Mouse (Mus musculus): ENCODE results near the gene Pigc. TPM values are rescaled to one million over a fixed set of nuclear protein-coding genes. Genes with fewer than 3 reads are reported as not detected.
A peak's percentile ranks its signal among the peaks of the same experiment; 100 is the strongest.

The Pigc gene
- polyA plus RNA-seq, 1 experiment from 2014 or later = 25.8 TPM

- Histone ChIP-seq H3K4me3 (ENCODE audit: low read depth, low read length) (no peak overlapping the region), H3K27me3 (ENCODE audit: control insufficient read depth, insufficient read depth, low read length) (no peaks in the 10 kb centered on the region), H3K4me2 (no peak overlapping the region), H3K9me3 (replicated peaks; ENCODE audit: control insufficient read depth, low read length) (no peaks in the 10 kb centered on the region), H3K4me1 (ENCODE audit: control insufficient read depth, insufficient read depth, low read length) (no peaks in the 10 kb centered on the region), H3K36me3 (ENCODE audit: control insufficient read depth, insufficient read depth, low read length) (no peaks in the 10 kb centered on the region), H3K27ac (ENCODE audit: low read depth, low read length) (no peak overlapping the region), H3K9ac (ENCODE audit: low read depth, low read length) (no peak overlapping the region)
- ATAC-seq (replicated peaks; ENCODE audit: insufficient number of reproducible peaks, low FRiP score, low TSS enrichment) = no peak
- WGBS (ENCODE audit: insufficient replicate concordance) = 87% methylated on average over 10 of the region's 10 CpGs
Observed at GRCm38 (mm10) chr1:161931817-161932216, 37.2 kb upstream of the Pigc start.

DNA sequence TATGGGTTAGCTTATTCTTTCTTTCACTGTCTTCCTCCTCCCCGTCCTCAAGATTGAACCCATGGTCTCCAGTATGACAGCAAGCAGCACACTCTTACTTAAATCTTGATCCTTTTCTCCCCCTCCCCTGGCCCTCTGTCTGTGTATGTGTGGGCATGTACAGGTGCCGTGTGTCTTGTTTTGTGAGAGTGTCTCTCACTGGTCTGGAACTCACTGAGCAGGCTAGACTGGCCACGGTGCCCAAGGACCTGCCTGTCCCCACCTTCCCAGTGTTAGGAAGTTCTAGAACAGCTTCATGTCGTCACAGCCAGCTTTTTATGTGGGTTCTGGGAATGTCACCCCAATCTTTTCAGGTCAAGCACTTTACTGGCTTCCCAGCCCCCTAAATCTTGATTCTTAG is 36.7 kb upstream of the Pigc start:
- no peaks in the 10 kb centered on the region for H3K9me3 ChIP-seq (replicated peaks; ENCODE audit: control insufficient read depth, low read length)
- no peaks in the 10 kb centered on the region for H3K27me3 ChIP-seq (ENCODE audit: control insufficient read depth, insufficient read depth, low read length)
- H3K36me3 ChIP-seq (ENCODE audit: control insufficient read depth, insufficient read depth, low read length) = no peaks in the 10 kb centered on the region
- WGBS (ENCODE audit: insufficient replicate concordance) = 82% methylated on average over 4 of the region's 4 CpGs
- H3K9ac ChIP-seq (ENCODE audit: low read depth, low read length) = no peak overlapping the region
- no peak overlapping the region for H3K27ac ChIP-seq (ENCODE audit: low read depth, low read length)
- H3K4me1 ChIP-seq (ENCODE audit: control insufficient read depth, insufficient read depth, low read length) = no peaks in the 10 kb centered on the region
- ATAC-seq (replicated peaks; ENCODE audit: insufficient number of reproducible peaks, low FRiP score, low TSS enrichment) = no peak
- H3K4me3 ChIP-seq (ENCODE audit: low read depth, low read length) = no peak overlapping the region
- H3K4me2 ChIP-seq = no peak overlapping the region

DNA sequence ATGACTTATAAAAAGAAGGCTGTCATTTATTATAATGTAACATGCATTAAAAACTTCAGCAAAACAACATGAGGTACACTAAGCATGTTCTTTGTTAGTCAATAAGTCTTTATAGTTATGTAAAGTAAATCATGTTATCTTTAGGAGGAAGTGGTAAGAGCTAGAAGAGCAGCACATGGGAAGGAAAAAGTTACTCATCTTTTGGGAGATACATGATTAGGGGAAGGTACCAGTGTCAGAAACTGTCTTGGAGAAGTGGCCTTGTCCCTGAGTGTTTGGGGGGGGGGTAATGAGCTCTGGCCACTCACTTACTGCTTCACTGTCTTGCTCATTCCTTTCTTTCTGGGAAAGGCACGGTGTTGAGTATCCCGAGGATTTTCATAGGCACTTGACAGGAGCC is 26.9 kb upstream of the Pigc start:
- no peak overlapping the region for H3K4me2 ChIP-seq
- H3K9ac ChIP-seq (ENCODE audit: low read depth, low read length) = no peak overlapping the region
- no peaks in the 10 kb centered on the region for H3K27me3 ChIP-seq (ENCODE audit: control insufficient read depth, insufficient read depth, low read length)
- no peaks in the 10 kb centered on the region for H3K9me3 ChIP-seq (replicated peaks; ENCODE audit: control insufficient read depth, low read length)
- 82% methylated on average over 2 of the region's 2 CpGs for WGBS (ENCODE audit: insufficient replicate concordance)
- no peaks in the 10 kb centered on the region for H3K36me3 ChIP-seq (ENCODE audit: control insufficient read depth, insufficient read depth, low read length)
- H3K4me3 ChIP-seq (ENCODE audit: low read depth, low read length) = no peak overlapping the region
- no peak overlapping the region for H3K27ac ChIP-seq (ENCODE audit: low read depth, low read length)
- H3K4me1 ChIP-seq (ENCODE audit: control insufficient read depth, insufficient read depth, low read length) = no peaks in the 10 kb centered on the region
- no peak for ATAC-seq (replicated peaks; ENCODE audit: insufficient number of reproducible peaks, low FRiP score, low TSS enrichment)

DNA sequence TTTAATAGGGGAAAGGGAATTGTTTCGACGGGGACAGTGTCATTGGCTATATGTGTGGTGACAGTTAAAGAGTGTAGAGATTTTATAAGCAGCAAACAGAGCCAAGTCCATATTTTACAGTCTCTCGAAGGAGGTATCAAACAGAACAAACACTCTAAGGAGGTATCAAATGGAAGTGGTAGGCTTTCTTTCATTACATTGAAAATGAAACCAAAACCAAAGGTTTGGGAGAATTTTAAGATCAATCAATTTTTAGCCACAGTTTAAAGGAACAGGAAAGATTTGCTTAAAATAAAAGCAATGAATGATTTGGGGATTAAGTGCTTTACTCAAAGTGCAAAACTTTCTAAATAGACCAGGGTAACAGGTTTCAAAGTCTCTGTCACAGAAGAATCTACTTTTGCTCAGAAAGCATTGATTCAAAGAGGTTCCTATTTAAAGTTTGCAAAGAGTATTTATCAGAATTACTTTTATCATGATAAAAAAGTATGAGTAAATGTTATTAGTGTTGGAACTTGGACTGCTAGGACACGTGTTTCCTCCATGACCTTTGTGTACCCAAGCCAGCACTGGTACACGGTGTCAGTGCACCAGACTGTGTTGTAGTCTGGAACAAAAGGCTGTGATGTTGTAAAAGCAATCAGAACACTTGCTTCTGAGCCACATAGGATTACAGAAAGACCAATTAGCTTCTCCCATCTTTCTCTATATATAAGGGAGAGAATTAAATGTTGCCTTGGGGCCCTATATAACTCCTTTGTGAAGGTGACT is 17.8 kb upstream of the Pigc start:
- ATAC-seq (replicated peaks; ENCODE audit: insufficient number of reproducible peaks, low FRiP score, low TSS enrichment) = no peak
- 80% methylated on average over 5 of the region's 5 CpGs for WGBS (ENCODE audit: insufficient replicate concordance)
- H3K9ac ChIP-seq (ENCODE audit: low read depth, low read length) = no peak overlapping the region
- H3K27me3 ChIP-seq (ENCODE audit: control insufficient read depth, insufficient read depth, low read length) = no peaks in the 10 kb centered on the region
- H3K4me3 ChIP-seq (ENCODE audit: low read depth, low read length) = no peak overlapping the region
- no peak overlapping the region for H3K27ac ChIP-seq (ENCODE audit: low read depth, low read length)
- H3K4me1 ChIP-seq (ENCODE audit: control insufficient read depth, insufficient read depth, low read length) = no peaks in the 10 kb centered on the region
- H3K4me2 ChIP-seq = no peak overlapping the region
- no peaks in the 10 kb centered on the region for H3K9me3 ChIP-seq (replicated peaks; ENCODE audit: control insufficient read depth, low read length)
- H3K36me3 ChIP-seq (ENCODE audit: control insufficient read depth, insufficient read depth, low read length) = no peaks in the 10 kb centered on the region

DNA sequence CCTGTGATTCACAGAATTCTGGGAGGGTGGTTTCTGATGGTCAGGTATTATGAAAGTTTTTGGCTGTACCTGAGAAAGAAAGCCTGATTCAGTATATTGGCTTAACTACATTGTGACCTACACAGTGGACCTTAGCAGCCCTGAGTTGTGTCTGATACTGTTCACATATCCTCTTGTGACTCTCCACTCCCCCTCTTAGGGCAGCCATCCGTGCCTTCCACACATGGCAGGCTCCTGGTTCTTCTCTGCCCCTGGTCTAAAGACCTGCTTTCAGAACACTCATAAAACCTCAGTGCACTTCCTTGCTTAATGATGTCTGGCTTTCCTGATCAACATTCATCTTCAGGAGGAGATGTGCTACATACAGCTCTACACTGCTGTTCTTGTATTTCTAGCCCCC is 16.4 kb upstream of the Pigc start:
- WGBS (ENCODE audit: insufficient replicate concordance) = 44% methylated on average over 1 of the region's 1 CpGs
- H3K9me3 ChIP-seq (replicated peaks; ENCODE audit: control insufficient read depth, low read length) = no peaks in the 10 kb centered on the region

GRCm38 (mm10) chr1:161955846-161956245 is 13.1 kb upstream of the Pigc start:
- no peaks in the 10 kb centered on the region for H3K27me3 ChIP-seq (ENCODE audit: control insufficient read depth, insufficient read depth, low read length)
- H3K4me1 ChIP-seq (ENCODE audit: control insufficient read depth, insufficient read depth, low read length) = no peaks in the 10 kb centered on the region
- no peak overlapping the region for H3K4me3 ChIP-seq (ENCODE audit: low read depth, low read length)
- no peak overlapping the region for H3K9ac ChIP-seq (ENCODE audit: low read depth, low read length)
- ATAC-seq (replicated peaks; ENCODE audit: insufficient number of reproducible peaks, low FRiP score, low TSS enrichment) = no peak
- WGBS (ENCODE audit: insufficient replicate concordance) = 43% methylated on average over 5 of the region's 5 CpGs
- H3K27ac ChIP-seq (ENCODE audit: low read depth, low read length) = no peak overlapping the region
- H3K9me3 ChIP-seq (replicated peaks; ENCODE audit: control insufficient read depth, low read length) = no peaks in the 10 kb centered on the region
- H3K36me3 ChIP-seq (ENCODE audit: control insufficient read depth, insufficient read depth, low read length) = no peaks in the 10 kb centered on the region
- H3K4me2 ChIP-seq = no peak overlapping the region

More for the DNA sequence above, 16.4 kb upstream of the Pigc start:
- no peaks in the 10 kb centered on the region for H3K36me3 ChIP-seq (ENCODE audit: control insufficient read depth, insufficient read depth, low read length)
- H3K27me3 ChIP-seq (ENCODE audit: control insufficient read depth, insufficient read depth, low read length) = no peaks in the 10 kb centered on the region
- no peaks in the 10 kb centered on the region for H3K4me1 ChIP-seq (ENCODE audit: control insufficient read depth, insufficient read depth, low read length)
- H3K27ac ChIP-seq (ENCODE audit: low read depth, low read length) = no peak overlapping the region
- no peak for ATAC-seq (replicated peaks; ENCODE audit: insufficient number of reproducible peaks, low FRiP score, low TSS enrichment)
- no peak overlapping the region for H3K4me2 ChIP-seq
- no peak overlapping the region for H3K9ac ChIP-seq (ENCODE audit: low read depth, low read length)
- no peak overlapping the region for H3K4me3 ChIP-seq (ENCODE audit: low read depth, low read length)

DNA sequence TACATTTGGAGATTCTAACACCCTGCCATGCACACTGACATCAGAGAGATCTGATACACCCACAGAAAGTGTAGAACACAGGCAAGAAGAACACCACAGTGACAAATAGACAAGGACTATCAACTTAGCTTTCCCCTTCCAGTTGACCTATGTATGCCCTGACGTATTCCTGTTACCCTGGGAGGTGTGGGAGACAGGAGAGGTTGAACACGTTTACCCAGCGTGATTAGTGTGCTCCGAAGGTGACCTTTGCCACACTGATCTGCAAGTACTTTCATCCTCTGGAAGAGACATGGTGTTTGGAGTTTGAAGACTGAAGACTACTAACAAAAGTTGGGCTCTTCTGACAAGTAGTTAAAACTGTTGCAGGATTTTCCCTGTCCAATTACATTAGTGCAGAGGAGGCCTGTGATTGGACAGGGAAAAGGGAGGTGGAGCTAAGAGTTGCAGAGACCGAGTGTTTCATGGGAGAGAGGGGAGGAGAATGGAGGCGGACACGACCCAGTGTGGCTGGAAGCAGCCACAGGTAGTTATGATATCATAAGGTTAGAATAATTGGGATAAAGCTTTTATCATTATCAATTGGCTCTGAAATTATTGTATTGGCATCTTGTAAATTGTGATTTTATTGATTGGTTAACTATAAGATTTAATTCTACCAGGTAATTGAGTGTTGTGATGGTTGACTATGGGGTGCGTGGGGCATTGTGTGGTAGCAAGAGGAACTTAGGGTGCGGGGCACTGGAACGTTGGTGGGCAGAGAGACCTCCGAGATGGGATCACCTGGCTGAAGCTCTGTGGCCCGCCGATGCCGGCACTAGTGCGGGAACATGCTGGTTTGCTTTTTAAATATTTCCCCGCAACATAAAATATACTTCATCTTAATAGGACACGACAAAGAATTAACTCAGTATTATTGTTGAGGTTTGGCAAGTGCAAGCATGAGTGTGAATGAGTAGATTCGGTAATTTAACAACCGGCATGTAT is 10.7 kb upstream of the Pigc start:
- no peak overlapping the region for H3K4me2 ChIP-seq
- H3K9me3 ChIP-seq (replicated peaks; ENCODE audit: control insufficient read depth, low read length) = no peaks in the 10 kb centered on the region
- WGBS (ENCODE audit: insufficient replicate concordance) = 75% methylated on average over 19 of the region's 19 CpGs
- H3K36me3 ChIP-seq (ENCODE audit: control insufficient read depth, insufficient read depth, low read length) = no peaks in the 10 kb centered on the region
- ATAC-seq (replicated peaks; ENCODE audit: insufficient number of reproducible peaks, low FRiP score, low TSS enrichment) = no peak
- no peaks in the 10 kb centered on the region for H3K27me3 ChIP-seq (ENCODE audit: control insufficient read depth, insufficient read depth, low read length)
- H3K4me1 ChIP-seq (ENCODE audit: control insufficient read depth, insufficient read depth, low read length) = peaks cover 5% of the 10 kb centered on the region; the same call in 1 of the 2 replicates
- no peak overlapping the region for H3K9ac ChIP-seq (ENCODE audit: low read depth, low read length)
- no peak overlapping the region for H3K4me3 ChIP-seq (ENCODE audit: low read depth, low read length)
- no peak overlapping the region for H3K27ac ChIP-seq (ENCODE audit: low read depth, low read length)

DNA sequence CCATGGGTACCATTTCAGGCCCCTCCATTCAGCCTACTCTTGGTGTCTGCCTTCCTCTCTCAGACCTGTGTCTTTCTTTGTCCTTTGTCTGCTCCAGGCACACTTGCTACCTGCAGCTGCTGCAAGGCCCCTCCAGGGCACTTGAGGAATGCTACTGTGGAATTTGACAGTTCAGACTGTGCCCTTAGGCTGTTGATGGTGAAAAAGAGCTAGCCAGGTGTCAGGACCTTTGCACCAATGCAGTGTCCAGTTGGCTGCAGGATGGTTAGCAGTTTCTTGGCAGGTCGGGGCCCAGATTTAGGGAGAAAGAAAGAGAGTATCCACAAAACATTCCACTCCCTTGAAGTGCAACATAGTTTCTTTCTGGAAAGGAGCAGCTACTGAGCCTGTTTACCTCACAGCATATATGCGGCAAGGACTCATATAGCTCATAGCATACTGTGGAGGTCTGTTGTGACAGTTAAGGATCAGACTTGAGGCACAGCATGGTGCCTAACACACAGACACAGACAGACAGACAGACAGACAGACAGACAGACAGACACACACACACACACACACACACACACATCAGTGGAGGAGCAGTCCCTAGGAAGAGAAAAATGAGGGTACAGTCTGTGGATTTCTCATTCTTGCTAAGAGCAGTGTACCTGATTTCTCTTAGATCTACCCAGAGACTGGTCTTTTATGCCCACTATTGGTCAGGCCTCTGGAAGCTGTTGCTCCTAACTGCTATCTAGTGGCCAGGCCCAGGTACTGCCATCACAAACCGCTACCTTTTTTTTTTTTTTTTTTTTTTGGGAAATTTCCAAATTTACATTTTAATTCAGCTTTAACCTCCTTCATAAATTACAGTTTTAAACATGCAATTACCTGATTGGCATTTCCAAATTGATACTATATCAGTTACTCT is 6.3 kb upstream of the Pigc start:
- no peak overlapping the region for H3K9ac ChIP-seq (ENCODE audit: low read depth, low read length)
- no peak overlapping the region for H3K27ac ChIP-seq (ENCODE audit: low read depth, low read length)
- no peaks in the 10 kb centered on the region for H3K36me3 ChIP-seq (ENCODE audit: control insufficient read depth, insufficient read depth, low read length)
- H3K27me3 ChIP-seq (ENCODE audit: control insufficient read depth, insufficient read depth, low read length) = no peaks in the 10 kb centered on the region
- 0 out of 2 replicates have a peak, but pooled peaks have one; percentile 57 for ATAC-seq (replicated peaks; ENCODE audit: insufficient number of reproducible peaks, low FRiP score, low TSS enrichment)
- H3K4me1 ChIP-seq (ENCODE audit: control insufficient read depth, insufficient read depth, low read length) = peaks cover 5% of the 10 kb centered on the region; the same call in 1 of the 2 replicates
- WGBS (ENCODE audit: insufficient replicate concordance) = 51% methylated on average over 3 of the region's 3 CpGs
- no peak overlapping the region for H3K4me2 ChIP-seq
- H3K4me3 ChIP-seq (ENCODE audit: low read depth, low read length) = no peak overlapping the region
- no peaks in the 10 kb centered on the region for H3K9me3 ChIP-seq (replicated peaks; ENCODE audit: control insufficient read depth, low read length)
